Mouse (Mus musculus) adipose tissue, adult 10 weeks (tissue): ENCODE measurements around the gene Fhit. TPM values are rescaled to one million over a fixed set of nuclear protein-coding genes. Genes with fewer than 3 reads are reported as not detected.

Experiments
- polyA plus RNA-seq: library from polyadenylated mRNA; stranded (reverse); fragments of 350-450 nt; fragmentation: Illumina TruSeq; extraction: RNeasy Lipid Tissue Mini Kit (QIAGEN cat#74804); gene quantifications from one replicate; pipeline ENCODE4 v1.2.3, GENCODE M21; 2014; ENCODE audit warnings: low read depth, low replicate concordance

The Fhit gene
- 7.0 TPM for polyA plus RNA-seq

GRCm38 (mm10) chr14:11161751-11162231, at the start of gene Fhit:
Gene Fhit (minus strand): TSS chr14:11162035.

Other genes with a start within 250 kb of the Fhit start
- gene Gm3839, start 194.7 kb upstream of the Fhit start, polyA plus RNA-seq = 1.6 TPM